Mouse (Mus musculus) CH12.LX (cell line): Measurements from ENCODE around the gene Gpm6b. TPM values are rescaled to one million over a fixed set of nuclear protein-coding genes. Genes with fewer than 3 reads are reported as not detected.

ENCODE experiments used
- DNase-seq: peaks from one replicate; pipeline ENCODE4 v3.0.0-alpha.2; 2013; ENCODE audit errors: extremely low read depth
- H3K27ac ChIP-seq: 2 replicates; pipeline ENCODE4 v1.5.1; 2012; ENCODE audit warnings: low read depth, mild to moderate bottlenecking, control low read depth, moderate library complexity; ENCODE audit not compliant: insufficient read depth
- H3K27me3 ChIP-seq: replicated peaks from 2 replicates; pipeline ENCODE3; 2012; ENCODE audit warnings: inconsistent platforms
- H3K36me3 ChIP-seq, 2 experiments: replicated peaks in 1 of 2; 2 replicates each; pipeline versions ENCODE3 to v1.6.1; 2012; ENCODE audit warnings: inconsistent platforms in 1 of 2, low read length in 1 of 2, mild to moderate bottlenecking in 1 of 2, mixed read lengths in 1 of 2, moderate library complexity in 1 of 2; ENCODE audit not compliant: control insufficient read depth in 1 of 2, insufficient read depth in 1 of 2
- H3K4me1 ChIP-seq, 2 experiments: 2 replicates each; pipeline ENCODE4 v1.6.1; 2012; ENCODE audit warnings: inconsistent platforms in 1 of 2, moderate library complexity in 1 of 2; ENCODE audit not compliant: insufficient read depth in 2 of 2, control insufficient read depth in 1 of 2
- H3K4me2 ChIP-seq: 2 replicates; pipeline ENCODE4 v1.6.1; 2012; ENCODE audit warnings: low read depth, mild to moderate bottlenecking, control low read depth; ENCODE audit not compliant: poor library complexity, insufficient read depth, severe bottlenecking
- H3K4me3 ChIP-seq, 3 experiments: fragments of 150-350 bp in 1 of 3; sonication (generic) in 1 of 3; replicated peaks in 1 of 3; 2 replicates each; pipeline versions ENCODE3 to v1.5.1; 2011 to 2012; ENCODE audit warnings: low read depth in 2 of 3, low read length in 2 of 3, mild to moderate bottlenecking in 2 of 3, moderate library complexity in 2 of 3, control low read depth in 1 of 3, improper control_type of control experiment in 1 of 3, inconsistent platforms in 1 of 3, mixed read lengths in 1 of 3; ENCODE audit not compliant: poor library complexity in 1 of 3
- H3K79me2 ChIP-seq: replicated peaks from 2 replicates; pipeline ENCODE4 v1.6.1; 2012; ENCODE audit warnings: mild to moderate bottlenecking, moderate library complexity; ENCODE audit not compliant: control insufficient read depth, poor library complexity, insufficient read depth, severe bottlenecking; ENCODE audit errors: extremely low read depth
- H3K9ac ChIP-seq: 2 replicates; pipeline ENCODE4 v1.6.1; 2012; ENCODE audit warnings: low read depth, mild to moderate bottlenecking, control low read depth, moderate library complexity; ENCODE audit not compliant: insufficient read depth
- H3K9me3 ChIP-seq: replicated peaks from 2 replicates; pipeline ENCODE3; 2012; ENCODE audit warnings: low read length, inconsistent platforms, mixed read lengths
- CHD2 ChIP-seq: IDR thresholded peaks from 2 replicates; pipeline ENCODE4 v1.6.1; 2011; ENCODE audit warnings: low read length, improper control_type of control experiment
- E2F4 ChIP-seq: IDR thresholded peaks from 2 replicates; pipeline ENCODE4 v1.6.1; 2011; ENCODE audit warnings: low read depth, low read length, improper control_type of control experiment; ENCODE audit not compliant: insufficient replicate concordance
- ELF1 ChIP-seq: IDR thresholded peaks from 2 replicates; pipeline ENCODE4 v1.6.1; 2014; ENCODE audit warnings: low read depth, mild to moderate bottlenecking, inconsistent platforms, low read length, improper control_type of control experiment
- ETS1 ChIP-seq: conservative IDR thresholded peaks from 2 replicates; pipeline ENCODE4 v1.6.1; 2012; ENCODE audit warnings: low read depth, mild to moderate bottlenecking, inconsistent platforms, low read length, improper control_type of control experiment, moderate library complexity
- HCFC1 ChIP-seq: IDR thresholded peaks from 2 replicates; pipeline ENCODE4 v1.6.1; 2012; ENCODE audit warnings: low read depth, mild to moderate bottlenecking, inconsistent platforms, low read length, improper control_type of control experiment
- JUND ChIP-seq: conservative IDR thresholded peaks from 2 replicates; pipeline ENCODE4 v1.6.1; 2011; ENCODE audit warnings: low read depth, low read length, improper control_type of control experiment
- KAT2A ChIP-seq: IDR thresholded peaks from 2 replicates; pipeline ENCODE4 v1.6.1; 2012; ENCODE audit warnings: low read length, improper control_type of control experiment, inconsistent platforms; ENCODE audit not compliant: insufficient replicate concordance
- MAZ ChIP-seq: IDR thresholded peaks from 2 replicates; pipeline ENCODE4 v1.6.1; 2012; ENCODE audit warnings: low read depth, mild to moderate bottlenecking, inconsistent platforms, low read length, improper control_type of control experiment, moderate library complexity
- MEF2A ChIP-seq: IDR thresholded peaks from 2 replicates; pipeline ENCODE4 v1.6.1; 2014; ENCODE audit warnings: low read depth, mild to moderate bottlenecking, inconsistent platforms, low read length, improper control_type of control experiment, borderline replicate concordance
- MXI1 ChIP-seq: IDR thresholded peaks from 2 replicates; pipeline ENCODE4 v1.6.1; 2011; ENCODE audit warnings: mild to moderate bottlenecking, low read depth, low read length, improper control_type of control experiment
- NELFE ChIP-seq: IDR thresholded peaks from 2 replicates; pipeline ENCODE4 v1.6.1; 2011; ENCODE audit warnings: low read depth, low read length, improper control_type of control experiment
- NRF1 ChIP-seq: IDR thresholded peaks from 2 replicates; pipeline ENCODE4 v1.6.1; 2014; ENCODE audit warnings: low read depth, mild to moderate bottlenecking, inconsistent platforms, low read length, improper control_type of control experiment, moderate library complexity
- PAX5 ChIP-seq: IDR thresholded peaks from 2 replicates; pipeline ENCODE4 v1.6.1; 2012; ENCODE audit warnings: low read length, inconsistent platforms, mixed read lengths
- POLR2A ChIP-seq: IDR thresholded peaks from 2 replicates; pipeline ENCODE4 v1.6.1; 2011; ENCODE audit warnings: low read depth, mild to moderate bottlenecking, improper control_type of control experiment, low read length
- RCOR1 ChIP-seq: conservative IDR thresholded peaks from 2 replicates; pipeline ENCODE4 v1.6.1; 2012; ENCODE audit warnings: low read depth, mild to moderate bottlenecking, inconsistent platforms, low read length, improper control_type of control experiment
- SMC3 ChIP-seq: IDR thresholded peaks from 2 replicates; pipeline ENCODE4 v1.6.1; 2011; ENCODE audit warnings: low read depth, low read length, improper control_type of control experiment
- ZNF384 ChIP-seq: IDR thresholded peaks from 2 replicates; pipeline ENCODE4 v1.6.1; 2012; ENCODE audit warnings: low read depth, low read length, improper control_type of control experiment, inconsistent platforms
- dilution Hi-C: fragments of 300-500 bp; cut with MboI; formaldehyde crosslinking; loops from 2 replicates; pipeline ENCODE4 v1.14.3; 2020; ENCODE audit warnings: low sequenced_read_pairs; ENCODE audit not compliant: extremely low pct_unique_long_range_greater_than_20kb, extremely low pct_ligation_motif_present
- in situ Hi-C: fragments of 300-500 bp; cut with MboI; formaldehyde crosslinking; loops from 3 replicates; pipeline ENCODE4 v1.14.3; 2019; ENCODE audit warnings: low sequenced_read_pairs, low pct_ligation_motif_present, low pct_unique_long_range_greater_than_20kb, mixed read lengths
- polyA plus RNA-seq: library from polyadenylated mRNA; unstranded; fragments of >175 nt; gene quantifications from 2 replicates; pipeline ENCODE4 v1.2.1, GENCODE M21; 2012; ENCODE audit warnings: low read depth; ENCODE audit not compliant: insufficient read length
- total RNA-seq, 2 experiments: library from RNA; depleted of rRNA; stranded (reverse); fragments of 300-350 nt in 1 of 2; fragments of >200 nt in 1 of 2; gene quantifications; 2 replicates each; pipeline ENCODE4 v1.2.3; 2012 to 2014

Gpm6b gene
- total and polyA plus RNA-seq, 3 experiments: 0.64 to 1.9 (median 1.8) TPM

DNA sequence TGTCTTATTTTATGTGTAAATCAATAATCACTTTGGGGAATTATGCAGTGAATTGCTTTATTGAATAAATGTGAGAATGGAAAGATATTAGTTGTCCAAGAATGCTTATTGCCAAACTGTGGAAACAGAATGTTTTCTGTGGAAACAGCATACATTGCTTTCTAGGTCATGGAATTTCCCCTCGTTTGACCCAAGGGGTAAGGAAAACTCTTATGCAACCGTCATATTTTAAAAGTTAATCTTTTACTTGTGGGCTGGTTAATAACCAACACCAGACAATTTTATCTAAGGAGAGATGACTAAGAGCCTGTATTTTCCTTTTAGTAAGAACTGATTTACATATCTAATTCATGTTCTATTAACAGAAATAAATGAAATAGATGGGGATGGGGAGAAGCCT, 64.1 kb downstream of the Gpm6b start:
- H3K4me1 ChIP-seq: peaks cover 2 to 15% of the 10 kb centered on the region in 2 experiments; a peak in 2 of 4 replicates
- H3K27me3 ChIP-seq: no peaks in the 10 kb centered on the region
- H3K36me3 ChIP-seq: no peaks in the 10 kb centered on the region
- in situ Hi-C loops: loop anchor here (25.0 kb wide), 1 partner anchor 335 kb away; no protein-coding TSS in a partner anchor
- no peak overlapping the region for H3K9ac ChIP-seq
- no peak overlapping the region for H3K27ac ChIP-seq
- H3K9me3 ChIP-seq: no peaks in the 10 kb centered on the region
- no peak overlapping the region for H3K4me2 ChIP-seq
- DNase-seq: no peak
- TF ChIP-seq POLR2A (no peak), JUND (no peak), CHD2 (no peak), NRF1 (no peak), SMC3 (no peak), MEF2A (no peak), MXI1 (no peak), MAZ (no peak), ETS1 (no peak), KAT2A (no peak), PAX5 (no peak), NELFE (no peak), E2F4 (no peak), RCOR1 (no peak), ELF1 (no peak), ZNF384 (no peak), HCFC1 (no peak)
- TF ChIP-seq, all 38 proteins: peak for 0
- dilution Hi-C loops: no loop called here
- no peak overlapping the region for H3K4me3 ChIP-seq
- no peaks in the 10 kb centered on the region for H3K79me2 ChIP-seq

DNA sequence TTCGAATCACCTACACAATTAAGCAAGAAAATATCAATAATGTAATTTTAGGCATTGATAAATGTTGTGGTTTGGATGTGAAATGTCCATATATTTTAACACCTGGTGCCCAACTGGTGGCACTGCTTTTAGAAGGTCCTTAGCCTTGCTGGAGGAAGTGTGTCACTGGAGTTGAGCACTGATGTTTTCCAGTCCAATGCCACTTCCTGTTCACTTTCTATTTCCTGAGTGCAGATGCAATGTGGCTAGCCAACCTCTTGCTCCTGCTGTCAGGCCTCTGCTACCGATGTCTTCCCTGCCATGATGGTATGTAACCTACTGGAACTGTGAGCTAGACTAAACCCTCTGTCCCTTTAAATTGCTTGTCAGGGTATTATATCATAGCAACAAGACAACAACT, 65.6 kb downstream of the Gpm6b start:
- TF ChIP-seq ELF1 (0 out of 2 replicates have a peak, but pooled peaks have one; percentile 21), HCFC1 (no peak)
- Histone ChIP-seq H3K36me3 (no peaks in the 10 kb centered on the region), H3K4me3 (peak overlapping the region in 1 of 3 experiments; percentile 19), H3K9ac (no peak overlapping the region), H3K27me3 (no peaks in the 10 kb centered on the region), H3K27ac (no peak overlapping the region), H3K4me1 (peaks cover 2 to 15% of the 10 kb centered on the region in 2 experiments; a peak in 2 of 4 replicates), H3K9me3 (no peaks in the 10 kb centered on the region), H3K4me2 (no peak overlapping the region), H3K79me2 (no peaks in the 10 kb centered on the region)
- in situ Hi-C loops (loop anchor here (25.0 kb wide), 1 partner anchor 333 kb away; no protein-coding TSS in a partner anchor), dilution Hi-C loops (no loop called here)
- peak; percentile 33 for DNase-seq
